Mouse (Mus musculus) bone marrow, adult 2 months (tissue): ENCODE results near the gene Pipox.

Source experiments
- CTCF ChIP-seq: fragments of 200-500 bp; IDR thresholded peaks from 2 replicates; pipeline ENCODE4 v1.5.1; 2011; ENCODE audit warnings: low read length, control low read depth; ENCODE audit not compliant: control insufficient read depth, insufficient read depth
- POLR2A ChIP-seq: fragments of 200-500 bp; IDR thresholded peaks from 2 replicates; pipeline ENCODE4 v1.6.1; 2011; ENCODE audit warnings: low read depth, mild to moderate bottlenecking, control low read depth, low read length, borderline replicate concordance; ENCODE audit not compliant: control insufficient read depth

- TF ChIP-seq POLR2A (no peak), CTCF (no peak)
These were observed 18.6 kb downstream of the Pipox start for GRCm38 (mm10) chr11:77875269-77875668.
